Mouse (Mus musculus): ENCODE results near the gene Camkv.

Camkv gene

GRCm38 (mm10) chr9:107923956-107924355 is 11.5 kb upstream of the Camkv start:
- no peak for DNase-seq

- peak; percentile 54 for DNase-seq
Measured at GRCm38 (mm10) chr9:107925251-107925650, 10.2 kb upstream of the Camkv start.

GRCm38 (mm10) chr9:107926920-107927420 is 8.5 kb upstream of the Camkv start:
- DNase-seq = no peak

- DNase-seq = peak; percentile 34
Measured at GRCm38 (mm10) chr9:107927749-107928148, 7.7 kb upstream of the Camkv start.

- DNase-seq = no peak
Measured at GRCm38 (mm10) chr9:107928169-107928568, 7.3 kb upstream of the Camkv start, which contains the start of gene Actl11. Actl11 (plus strand) TSS chr9:107928469.

- no peak for DNase-seq
Measured at GRCm38 (mm10) chr9:107932221-107932620, 3.3 kb upstream of the Camkv start.

GRCm38 (mm10) chr9:107934146-107934545 is 1.3 kb upstream of the Camkv start:
- no peak for DNase-seq

- DNase-seq = peak; percentile 63
Measured at GRCm38 (mm10) chr9:107935790-107936214, 328 bp downstream of the Camkv start.

GRCm38 (mm10) chr9:107936215-107936822 is 845 bp downstream of the Camkv start:
- peak; percentile 63 for DNase-seq

GRCm38 (mm10) chr9:107936831-107937230 is 1.4 kb downstream of the Camkv start:
- DNase-seq = no peak

GRCm38 (mm10) chr9:107947241-107948194 is 12.0 kb downstream of the Camkv start:
- no peak for DNase-seq

GRCm38 (mm10) chr9:107949184-107949921 is 13.9 kb downstream of the Camkv start:
- no peak for DNase-seq

GRCm38 (mm10) chr9:107949922-107950235 is 14.4 kb downstream of the Camkv start, which contains the start of gene Traip:
Traip (plus strand) TSS chr9:107950136.
- no peak for DNase-seq

GRCm38 (mm10) chr9:107950460-107951355 is 15.2 kb downstream of the Camkv start:
- DNase-seq = peak; percentile 95

GRCm38 (mm10) chr9:107955613-107956289 is 20.3 kb downstream of the Camkv start:
- DNase-seq = no peak

GRCm38 (mm10) chr9:107957141-107957540 is 21.7 kb downstream of the Camkv start:
- DNase-seq = no peak

- no peak for DNase-seq
Measured at GRCm38 (mm10) chr9:107959896-107960295, 24.4 kb downstream of the Camkv start.

GRCm38 (mm10) chr9:107960928-107961327 is 25.5 kb downstream of the Camkv start:
- DNase-seq = no peak

- DNase-seq = peak; percentile 64
Measured at GRCm38 (mm10) chr9:107961351-107961762, 25.9 kb downstream of the Camkv start.

- peak; percentile 63 for DNase-seq
Measured at GRCm38 (mm10) chr9:107961881-107962280, 26.4 kb downstream of the Camkv start.

GRCm38 (mm10) chr9:107962916-107963315 is 27.4 kb downstream of the Camkv start:
- no peak for DNase-seq

Data from right cerebral cortex, postnatal 4 days (tissue).